Mouse (Mus musculus) erythroblast, embryonic 14.5 days (primary cell): Measurements from ENCODE around the gene Ythdf1.

Experiments used
- GATA1 ChIP-seq: IDR thresholded peaks from 2 replicates; pipeline ENCODE4 v1.6.1; 2012; ENCODE audit warnings: low read length, inconsistent platforms, mixed read lengths
- TAL1 ChIP-seq: IDR thresholded peaks from 3 replicates; pipeline ENCODE4 v1.6.1; 2012; ENCODE audit warnings: low read length, inconsistent platforms, mixed read lengths

DNA sequence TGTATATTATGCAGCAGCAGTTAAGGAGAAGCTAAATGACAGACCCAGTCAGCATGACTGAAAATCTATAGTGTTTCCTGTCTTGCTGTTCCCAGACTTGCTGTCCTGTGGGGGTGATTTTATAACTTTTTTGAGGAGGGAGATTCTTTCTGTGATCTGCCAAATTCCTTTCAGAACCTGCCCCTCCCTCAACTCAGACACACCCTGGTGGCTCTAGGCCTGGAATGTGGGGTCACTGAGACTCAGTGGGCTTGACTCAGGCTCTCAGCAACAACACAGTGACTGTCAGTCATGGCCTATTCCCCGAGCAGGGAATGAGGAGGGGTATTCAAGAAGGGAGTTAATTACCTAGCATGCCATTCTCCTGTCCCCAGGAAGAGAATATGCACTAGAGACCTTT lies 29.2 kb upstream of the Ythdf1 start:
- TF ChIP-seq GATA1 (no peak), TAL1 (no peak)
